Mouse (Mus musculus) left cerebral cortex, postnatal 36 days (tissue): Measurements from ENCODE around the gene Zfp637. TPM values are rescaled to one million over a fixed set of nuclear protein-coding genes. Genes with fewer than 3 reads are reported as not detected.
"Not testable (repeated sequence)": the region's sequence is repeated elsewhere in the genome, so short reads cannot be mapped to it uniquely, and the experiment has no call there.

Experiments used
- DNase-seq, 2 experiments: peaks; one replicate each; pipeline ENCODE4 v3.0.0; 2021 to 2022; ENCODE audit warnings: low spot score in 2 of 2, mixed read lengths in 1 of 2
- intact Hi-C: fragments of 180-260 bp; cut with DNase I; formaldehyde crosslinking; loops from one replicate; pipeline ENCODE4 v1.15.1; 2025
- total RNA-seq, 2 experiments: library from RNA; stranded (reverse); gene quantifications; 2 replicates each; pipeline ENCODE4 v1.2.3; 2021

Zfp637 gene
- total RNA-seq, 2 experiments from 2014 or later: 60.2 to 64.9 TPM

- intact Hi-C loops: no loop called here
- DNase-seq: no peak
Observed at GRCm38 (mm10) chr6:117862465-117862864, 21.5 kb downstream of the Zfp637 start.

DNA sequence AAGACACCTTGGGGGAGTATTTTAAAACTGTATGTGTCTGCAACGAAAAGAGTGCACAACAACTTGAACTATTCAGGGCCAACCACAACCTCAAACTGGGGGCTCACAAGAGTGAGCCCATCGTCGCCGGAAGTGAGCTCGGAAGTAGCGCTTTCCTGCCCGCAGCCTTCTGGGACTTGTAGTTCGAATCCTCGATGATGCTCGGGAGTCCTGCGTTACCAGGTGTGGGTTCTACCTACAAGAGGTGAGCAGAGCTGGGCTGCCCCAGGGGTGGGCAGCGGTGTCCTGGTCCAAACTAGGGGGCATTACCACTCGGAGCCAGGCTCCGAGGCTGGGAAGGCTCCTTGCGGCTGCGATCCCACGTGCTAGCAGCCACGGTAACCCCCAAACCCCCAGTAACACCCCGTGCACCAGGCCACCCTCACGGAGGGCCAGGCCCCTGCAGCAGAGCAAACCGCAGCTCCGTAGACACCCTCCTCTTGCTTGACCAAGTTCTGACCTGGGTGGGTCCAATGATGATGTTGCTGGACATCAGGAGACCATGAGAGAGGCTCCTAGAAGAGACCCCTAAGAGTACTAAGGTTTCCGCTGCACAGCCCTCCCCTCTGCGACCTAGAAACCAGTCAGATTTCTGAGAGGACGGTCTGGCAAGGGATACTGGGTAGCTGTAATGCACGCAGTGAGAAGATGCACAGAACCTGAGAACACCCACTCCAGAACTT is 22.1 kb downstream of the Zfp637 start:
- DNase-seq: peak; percentile 64 to 70
- intact Hi-C loops: no loop called here

DNA sequence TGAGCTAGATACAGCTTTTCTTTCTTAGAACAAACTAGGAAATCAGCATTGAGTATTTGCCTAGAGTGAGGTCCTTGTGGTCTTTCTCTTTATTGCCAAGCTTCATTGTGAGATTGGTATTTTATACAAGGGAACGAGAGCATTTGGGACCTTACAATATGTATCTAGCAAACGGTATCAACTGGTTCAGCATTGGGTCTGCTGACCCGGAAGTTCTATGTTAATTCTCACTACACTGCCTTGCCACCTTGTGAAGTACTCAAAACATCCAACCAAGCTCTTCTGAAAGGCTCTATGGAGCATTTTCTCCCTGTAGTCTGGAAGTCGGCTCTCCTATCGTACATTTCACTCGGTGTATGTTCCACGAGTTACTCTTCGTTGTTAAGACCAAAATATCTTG is 22.8 kb downstream of the Zfp637 start:
- DNase-seq: no peak
- intact Hi-C loops: no loop called here

GRCm38 (mm10) chr6:117868187-117868586 is 27.2 kb downstream of the Zfp637 start:
- DNase-seq: no peak
- intact Hi-C loops: no loop called here

DNA sequence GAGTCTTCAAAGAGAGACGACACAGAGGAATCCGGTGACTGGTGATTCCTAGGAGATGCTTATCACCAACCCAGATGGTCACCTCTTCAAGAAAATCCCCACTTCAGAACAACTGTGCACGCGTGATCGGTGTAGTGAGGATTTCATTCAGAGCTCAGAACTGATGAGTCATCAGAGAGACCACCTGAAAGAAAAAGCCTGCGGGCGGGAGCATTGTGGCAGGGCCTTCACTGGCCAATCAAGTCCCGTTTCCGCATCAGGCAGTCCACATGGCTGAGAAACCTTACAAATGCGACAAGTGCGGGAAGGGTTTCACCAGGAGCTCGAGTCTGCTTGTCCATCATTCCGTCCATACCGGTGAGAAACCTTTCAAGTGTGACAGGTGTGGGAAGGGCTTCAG is 30.1 kb downstream of the Zfp637 start:
- intact Hi-C loops: no loop called here

GRCm38 (mm10) chr6:117873450-117873849 is 32.5 kb downstream of the Zfp637 start:
- intact Hi-C loops, DNase-seq: not testable (repeated sequence)

More for the DNA sequence above, 30.1 kb downstream of the Zfp637 start:
- no peak for DNase-seq

DNA sequence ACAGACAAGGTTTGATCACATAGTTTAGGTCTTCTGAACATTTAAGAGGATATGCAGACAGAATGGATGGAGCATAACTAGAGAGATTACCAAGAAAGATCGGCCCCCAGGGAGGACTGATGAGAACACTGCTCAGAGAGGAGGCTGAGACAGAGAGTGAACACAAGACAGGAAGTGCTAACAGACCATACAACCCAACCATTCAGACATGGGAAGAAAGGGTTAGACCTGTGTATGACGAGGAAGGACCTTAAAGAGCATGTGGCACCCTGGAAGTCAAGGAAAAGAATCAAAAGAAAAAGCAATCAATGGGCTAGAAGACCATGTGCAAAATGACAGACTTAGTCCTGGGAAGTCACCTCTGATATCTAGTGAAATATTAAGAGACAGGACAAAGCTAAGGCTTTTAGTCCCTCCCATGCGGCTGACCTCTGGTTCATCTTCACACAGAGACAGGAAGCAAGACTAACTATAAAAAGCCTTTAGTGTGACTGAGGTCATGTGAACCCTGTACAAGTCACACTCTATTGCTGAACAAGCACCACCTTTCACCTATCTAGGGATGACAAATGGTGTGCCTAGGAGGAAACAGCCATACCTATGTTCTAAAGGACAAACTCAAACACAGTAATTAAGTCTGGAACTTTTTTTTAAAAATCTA is 33.8 kb downstream of the Zfp637 start:
- DNase-seq: no peak
- intact Hi-C loops: no loop called here

- DNase-seq: peak in 1 of 2 experiments; percentile 94
- intact Hi-C loops: loop anchor here (1.0 kb wide), 2 partner anchors 27 to 38 kb away; no protein-coding TSS in a partner anchor
Observed at GRCm38 (mm10) chr6:117878700-117879407, 37.9 kb downstream of the Zfp637 start.

DNA sequence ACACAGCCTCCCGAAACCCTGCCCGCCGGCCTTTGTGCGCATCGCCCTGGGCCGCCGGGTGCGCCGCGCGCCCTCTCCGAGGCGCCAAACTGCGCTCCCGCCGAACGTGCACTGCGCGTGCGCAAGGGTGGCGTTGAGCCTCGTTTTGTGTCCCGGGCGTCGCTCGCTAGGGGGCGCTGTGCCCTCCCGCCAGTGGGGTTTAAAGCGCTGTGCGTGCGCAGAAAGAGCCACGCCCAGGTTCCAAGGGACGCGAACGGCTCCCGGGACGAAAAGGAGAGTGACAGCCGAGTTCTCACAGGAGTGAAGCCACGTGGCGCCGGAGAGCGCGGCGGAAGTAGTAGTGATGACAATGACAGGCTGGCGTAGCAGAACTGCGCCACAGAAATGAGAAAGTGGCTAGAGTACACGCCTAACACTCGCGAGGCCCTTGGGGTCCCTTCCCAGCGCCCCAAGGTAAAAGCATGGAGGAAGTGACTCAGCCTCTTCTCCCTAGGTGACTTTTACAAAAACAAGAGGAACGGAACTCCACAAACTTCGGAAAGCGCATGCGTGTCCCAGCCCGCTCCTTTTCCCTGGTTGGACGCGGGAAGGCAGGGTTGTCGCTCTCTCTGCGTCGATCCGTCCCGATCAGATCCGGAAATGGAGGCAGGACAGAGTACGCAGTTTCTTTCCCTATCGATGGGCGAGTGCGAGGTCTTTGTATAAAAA is 38.6 kb downstream of the Zfp637 start:
- intact Hi-C loops: loop anchor here (1.0 kb wide), 2 partner anchors 27 to 38 kb away; no protein-coding TSS in a partner anchor
- DNase-seq: peak; percentile 100

DNA sequence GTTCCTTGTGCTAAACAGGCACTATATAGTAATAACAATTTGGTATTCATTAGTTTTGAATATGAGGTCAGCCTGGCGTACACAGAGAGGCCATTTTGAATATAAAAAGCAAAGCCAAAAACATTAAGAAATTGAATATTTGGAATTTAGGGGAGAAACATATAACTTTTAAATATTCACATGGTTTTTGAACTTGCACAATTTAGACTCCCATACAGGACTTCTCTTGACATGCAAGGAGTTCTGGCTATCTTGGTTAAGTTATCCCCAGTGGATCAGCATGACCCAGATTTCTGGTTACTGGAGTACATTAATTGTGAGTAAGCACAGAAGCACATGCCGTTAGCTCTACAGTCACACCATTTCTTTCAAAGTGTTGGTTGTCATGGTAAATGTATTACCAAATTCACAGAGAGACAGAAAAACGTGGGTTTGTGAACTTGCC is 39.4 kb downstream of the Zfp637 start:
- no peak for DNase-seq
- intact Hi-C loops: no loop called here

GRCm38 (mm10) chr6:117881229-117881628 is 40.2 kb downstream of the Zfp637 start:
- DNase-seq: no peak
- intact Hi-C loops: no loop called here

- intact Hi-C loops: no loop called here
- DNase-seq: no peak
Observed at GRCm38 (mm10) chr6:117881997-117882396, 41.0 kb downstream of the Zfp637 start.

DNA sequence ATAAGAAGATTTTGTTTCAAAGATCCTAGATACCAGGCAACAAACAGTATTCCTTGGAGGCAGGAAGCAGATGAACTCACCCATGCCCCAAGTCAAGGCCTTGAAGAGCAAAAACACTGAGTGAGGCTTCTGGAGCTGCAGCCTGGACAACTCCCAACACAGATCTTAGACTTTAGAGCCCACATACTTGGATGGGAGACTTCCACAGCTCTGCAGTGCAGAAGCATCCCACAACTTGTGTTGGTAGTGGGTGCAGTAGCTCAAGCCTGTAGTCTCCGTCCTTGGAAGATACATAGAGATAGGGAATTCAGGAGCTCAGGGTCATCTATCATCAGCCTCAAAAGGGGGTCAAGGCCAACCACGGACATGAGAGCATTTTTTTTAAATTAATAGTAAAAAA is 45.0 kb downstream of the Zfp637 start:
- DNase-seq: no peak
- intact Hi-C loops: no loop called here

DNA sequence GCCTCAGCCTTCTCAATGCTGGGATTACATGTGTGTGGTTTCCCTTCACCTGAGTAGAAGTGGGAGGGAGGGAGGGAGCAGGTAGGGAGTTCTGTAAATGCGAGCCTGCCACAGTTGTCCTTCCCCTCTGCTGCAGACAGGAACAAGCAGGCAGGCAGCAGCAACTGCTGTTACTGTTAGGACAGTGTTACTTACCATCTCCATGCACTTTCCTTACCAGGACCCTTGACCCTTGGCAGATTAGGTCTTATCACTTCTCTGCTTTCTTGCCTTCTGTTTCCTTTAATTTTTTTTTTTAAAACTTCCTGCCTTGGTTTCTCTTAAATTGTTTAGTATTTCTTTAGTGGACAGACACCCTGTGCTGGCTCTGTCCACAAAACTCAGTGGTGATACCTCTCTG is 47.1 kb downstream of the Zfp637 start:
- intact Hi-C loops: no loop called here
- no peak for DNase-seq

DNA sequence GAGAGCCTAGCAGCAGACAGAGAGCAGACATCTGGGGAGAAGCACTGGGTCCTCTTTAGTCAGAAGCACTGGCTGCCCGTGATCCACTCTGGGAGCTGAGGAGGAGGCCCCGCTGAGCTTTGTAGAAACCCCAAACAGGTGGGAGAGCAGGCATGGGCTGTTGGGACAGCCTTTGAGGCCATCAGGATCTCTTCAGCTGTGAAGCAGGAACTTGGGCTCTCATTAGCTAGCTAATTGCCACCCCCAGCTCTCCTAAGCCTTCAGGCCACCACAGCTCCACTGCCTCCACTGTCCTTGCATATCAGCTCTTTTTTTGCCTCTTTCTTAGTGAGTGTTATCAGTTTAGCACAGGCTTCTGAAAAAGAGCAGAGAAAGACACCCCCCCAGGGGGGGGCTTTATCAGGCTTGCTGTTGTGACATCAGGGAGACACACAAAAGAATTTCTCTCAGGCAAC is 47.7 kb downstream of the Zfp637 start:
- no peak for DNase-seq
- intact Hi-C loops: no loop called here

- intact Hi-C loops: no loop called here
- DNase-seq: no peak
Observed at GRCm38 (mm10) chr6:117890257-117890656, 49.3 kb downstream of the Zfp637 start.

DNA sequence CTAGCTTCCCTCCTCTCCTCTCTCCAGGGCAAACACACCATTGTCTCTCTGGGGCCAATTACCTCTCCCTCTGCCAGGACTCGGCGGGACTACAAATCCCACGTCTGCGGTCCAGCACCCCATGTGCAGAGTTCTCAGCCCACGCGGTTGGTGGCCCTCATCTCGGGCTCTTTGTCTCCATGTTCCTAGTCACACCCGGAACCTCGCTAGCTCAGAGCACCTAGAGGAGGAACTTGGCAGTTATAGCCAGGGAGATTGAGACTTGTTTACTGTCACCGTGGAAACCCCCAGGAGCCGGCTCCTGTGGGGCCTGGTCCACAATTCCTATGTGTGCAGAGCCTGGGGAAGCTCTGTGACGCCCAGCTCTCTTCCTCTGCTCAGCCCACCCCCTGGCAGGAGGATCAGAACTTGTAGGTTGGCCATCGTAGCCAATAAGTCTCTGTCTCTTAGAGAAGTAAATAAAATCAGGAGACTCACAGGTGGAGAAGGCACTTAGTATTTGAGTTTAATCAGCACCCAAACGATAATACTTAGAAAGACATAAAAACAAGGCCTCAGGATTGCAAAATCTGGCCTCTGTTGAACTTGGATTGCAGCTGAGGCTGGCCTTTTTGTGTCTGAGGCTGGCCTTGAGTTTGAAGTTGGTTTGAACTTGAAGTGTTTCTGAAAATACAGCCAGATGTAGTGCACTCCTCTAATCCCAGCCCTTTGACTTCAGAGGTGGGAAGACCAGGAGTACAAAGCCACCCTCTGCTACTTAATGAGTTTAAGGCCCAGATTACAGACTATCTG is 50.6 kb downstream of the Zfp637 start:
- intact Hi-C loops: no loop called here
- DNase-seq: no peak

GRCm38 (mm10) chr6:117892386-117892785 is 51.4 kb downstream of the Zfp637 start:
- DNase-seq: no peak
- intact Hi-C loops: no loop called here

GRCm38 (mm10) chr6:117893435-117893834 is 52.5 kb downstream of the Zfp637 start:
- no peak for DNase-seq
- intact Hi-C loops: no loop called here
